Mouse (Mus musculus) liver (tissue): ENCODE measurements at regions not wholly inside any gene's neighbourhood (a gene's known extent, or its start where the extent isn't known, plus 50 kb on each side); places are given as distances from the start of the nearest gene placed in this dataset.
A peak's percentile ranks its signal among the peaks of the same experiment; 100 is the strongest.

Experiments
- DNase-seq: peaks from one replicate; pipeline ENCODE4 v3.0.0-alpha.2; 2020; ENCODE audit warnings: mixed read lengths

DNA sequence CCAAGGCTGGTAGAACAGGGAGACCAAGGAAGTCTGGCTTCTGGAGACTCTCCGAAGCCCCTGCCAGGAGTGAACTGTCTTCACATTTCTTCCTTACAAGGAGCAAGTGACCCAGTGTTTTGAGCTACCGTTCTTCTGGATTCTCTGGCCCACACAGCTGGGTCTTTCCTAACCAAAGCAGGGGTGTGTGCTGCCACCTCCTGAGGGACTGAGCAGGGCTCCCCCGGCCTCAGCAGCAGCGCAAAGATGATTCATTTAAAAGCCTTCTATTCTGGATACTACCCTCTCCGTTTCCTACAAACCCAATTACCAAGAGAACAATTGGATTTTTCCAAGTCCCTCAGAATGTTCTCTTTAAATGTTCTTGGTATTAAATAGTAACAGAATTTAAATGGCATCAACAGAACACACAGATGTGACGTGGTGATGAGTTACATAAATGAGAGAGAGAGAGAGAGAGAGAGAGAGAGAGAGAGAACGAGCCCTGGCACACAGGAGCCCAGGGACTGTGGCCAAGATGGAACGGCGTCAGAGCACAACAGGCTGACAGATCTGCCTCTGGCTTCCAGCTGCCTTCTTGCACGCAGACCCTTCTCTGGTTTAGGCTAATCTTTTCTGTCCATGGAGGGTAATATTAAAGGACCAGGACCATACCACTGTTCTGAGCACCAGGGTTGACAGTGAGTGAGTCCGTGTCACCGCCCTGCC, 191.6 kb downstream of the Agtpbp1 start:
- no peak for DNase-seq

DNA sequence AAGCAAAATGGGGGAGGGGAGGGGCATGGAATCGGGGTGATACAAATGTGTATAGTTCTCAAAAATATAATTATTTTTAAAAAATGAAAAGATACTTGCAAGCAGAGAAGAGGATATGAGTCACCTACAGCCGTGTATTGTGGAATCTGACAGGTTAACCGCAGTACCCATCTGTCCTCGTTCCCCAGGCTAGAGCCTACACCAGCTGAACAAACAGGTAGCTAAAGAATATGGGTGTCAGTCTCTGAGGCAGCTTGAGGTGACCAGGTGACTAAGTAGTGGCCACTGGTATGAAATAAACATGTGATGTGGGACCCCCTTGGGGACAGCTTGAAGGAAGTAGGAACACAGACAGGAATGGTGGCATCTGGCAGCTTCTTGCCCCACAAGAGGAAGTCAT, 192.2 kb downstream of the Agtpbp1 start:
- no peak for DNase-seq

DNA sequence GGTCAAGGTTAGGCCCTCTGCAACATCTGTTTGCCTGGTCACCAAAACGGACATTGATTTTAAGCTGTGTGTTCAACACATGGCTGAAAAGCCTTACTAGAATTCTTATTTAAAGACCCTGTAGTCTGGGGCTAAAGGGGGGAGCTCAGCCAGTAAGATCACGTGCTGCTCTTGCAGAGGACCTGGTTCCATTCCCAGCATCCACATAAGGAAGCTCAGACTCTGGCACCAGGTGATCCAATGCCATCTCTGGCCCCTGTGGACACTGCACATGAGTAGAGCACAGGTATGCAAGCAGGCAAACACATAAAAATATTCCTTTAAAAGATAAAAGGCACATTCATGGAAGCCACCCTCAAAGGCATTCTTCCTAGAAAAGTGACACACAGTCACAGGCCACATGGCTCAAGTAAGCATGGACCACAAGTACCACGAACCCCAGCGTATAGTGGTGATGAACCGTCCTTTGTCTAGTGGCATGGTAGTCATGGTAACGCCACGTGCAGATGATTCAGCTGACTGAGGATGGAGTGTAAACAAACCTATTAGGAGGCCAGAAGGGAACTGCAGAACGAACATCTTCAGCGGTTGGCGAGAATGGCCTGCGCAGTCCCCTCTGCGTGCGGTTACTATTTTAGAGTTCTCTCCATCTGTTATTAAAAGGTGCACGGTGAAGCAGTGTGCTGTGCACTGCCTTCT, 197.3 kb downstream of the Agtpbp1 start:
- DNase-seq: no peak

DNA sequence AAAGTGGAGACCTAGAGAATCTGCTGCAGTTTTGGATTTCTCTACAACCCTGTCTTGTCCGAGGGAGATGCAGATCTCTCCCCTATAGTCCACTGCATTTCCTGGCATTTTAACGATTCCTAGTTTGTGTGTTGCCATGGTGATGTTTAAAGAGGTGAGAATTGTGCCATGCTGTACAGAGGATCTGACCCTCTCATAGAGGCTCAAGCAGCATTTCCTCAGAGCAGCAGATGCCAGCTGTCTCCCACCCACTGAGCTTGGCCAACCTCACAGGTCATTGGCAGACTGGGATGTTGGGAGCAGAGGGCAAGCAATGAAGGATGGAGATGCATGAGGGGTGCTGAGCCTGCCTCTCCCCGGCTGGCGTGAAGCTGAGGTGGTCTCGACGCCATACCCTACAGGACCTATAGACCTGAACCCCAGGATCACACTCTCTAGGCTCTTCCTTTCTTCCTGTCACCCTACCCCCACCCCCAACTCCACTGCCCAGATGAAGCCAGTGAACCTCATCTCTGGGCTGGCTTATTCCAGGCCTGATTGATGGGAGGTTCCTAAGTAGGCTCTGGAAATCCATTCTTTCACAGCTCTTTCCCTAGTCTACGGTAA, 198.0 kb downstream of the Agtpbp1 start:
- DNase-seq: no peak

DNA sequence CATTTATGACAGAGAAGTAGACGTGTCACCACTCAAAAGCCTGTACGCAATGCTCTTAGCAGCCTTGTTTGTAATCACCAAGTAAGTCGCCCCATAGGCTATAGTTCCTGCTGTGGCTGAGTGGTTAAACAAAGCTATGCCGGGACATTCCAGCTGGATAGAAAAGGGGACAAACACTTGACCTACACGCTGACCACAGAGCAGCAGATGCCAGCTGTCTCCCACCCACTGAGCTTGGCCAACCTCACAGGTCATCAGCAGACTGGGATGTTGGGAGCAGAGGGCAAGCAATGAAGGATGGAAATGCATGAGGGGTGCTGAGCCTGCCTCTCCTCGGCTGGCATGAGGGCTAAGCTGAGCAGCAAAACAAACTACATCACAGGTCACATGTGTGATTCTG, 199.2 kb downstream of the Agtpbp1 start:
- no peak for DNase-seq

DNA sequence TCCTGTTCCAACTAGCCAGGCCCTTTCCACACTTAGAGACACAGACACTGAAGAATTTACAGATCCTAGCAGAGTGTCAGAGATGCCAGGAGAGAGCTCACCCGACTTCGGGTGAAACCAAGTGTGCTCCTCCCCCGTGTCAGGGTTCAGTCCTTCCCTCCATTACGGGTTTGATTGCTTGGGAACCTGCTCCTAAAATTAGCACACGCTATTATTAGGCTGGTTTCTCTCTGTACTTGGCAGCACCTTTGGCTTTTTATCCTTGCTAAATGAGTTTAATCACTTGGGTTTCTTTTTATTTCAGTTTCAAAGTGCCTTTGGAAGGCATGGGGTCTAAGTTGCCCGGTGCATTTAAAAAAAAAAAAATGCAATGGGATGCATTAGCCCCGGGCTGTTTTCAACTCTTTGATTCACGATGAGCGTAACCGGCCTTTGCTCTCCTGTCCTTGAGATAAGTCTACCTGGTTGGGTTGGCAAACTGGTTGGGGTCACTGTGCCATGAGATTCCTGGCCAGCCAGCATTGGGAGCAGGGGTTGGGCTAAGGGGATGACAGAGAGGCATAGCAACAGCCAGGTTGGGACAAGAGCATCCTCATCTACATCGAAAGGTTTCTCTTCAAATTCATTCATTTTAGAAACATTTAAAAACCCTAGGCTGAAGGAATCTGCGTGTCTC, 214.7 kb downstream of the Agtpbp1 start:
- DNase-seq: no peak

DNA sequence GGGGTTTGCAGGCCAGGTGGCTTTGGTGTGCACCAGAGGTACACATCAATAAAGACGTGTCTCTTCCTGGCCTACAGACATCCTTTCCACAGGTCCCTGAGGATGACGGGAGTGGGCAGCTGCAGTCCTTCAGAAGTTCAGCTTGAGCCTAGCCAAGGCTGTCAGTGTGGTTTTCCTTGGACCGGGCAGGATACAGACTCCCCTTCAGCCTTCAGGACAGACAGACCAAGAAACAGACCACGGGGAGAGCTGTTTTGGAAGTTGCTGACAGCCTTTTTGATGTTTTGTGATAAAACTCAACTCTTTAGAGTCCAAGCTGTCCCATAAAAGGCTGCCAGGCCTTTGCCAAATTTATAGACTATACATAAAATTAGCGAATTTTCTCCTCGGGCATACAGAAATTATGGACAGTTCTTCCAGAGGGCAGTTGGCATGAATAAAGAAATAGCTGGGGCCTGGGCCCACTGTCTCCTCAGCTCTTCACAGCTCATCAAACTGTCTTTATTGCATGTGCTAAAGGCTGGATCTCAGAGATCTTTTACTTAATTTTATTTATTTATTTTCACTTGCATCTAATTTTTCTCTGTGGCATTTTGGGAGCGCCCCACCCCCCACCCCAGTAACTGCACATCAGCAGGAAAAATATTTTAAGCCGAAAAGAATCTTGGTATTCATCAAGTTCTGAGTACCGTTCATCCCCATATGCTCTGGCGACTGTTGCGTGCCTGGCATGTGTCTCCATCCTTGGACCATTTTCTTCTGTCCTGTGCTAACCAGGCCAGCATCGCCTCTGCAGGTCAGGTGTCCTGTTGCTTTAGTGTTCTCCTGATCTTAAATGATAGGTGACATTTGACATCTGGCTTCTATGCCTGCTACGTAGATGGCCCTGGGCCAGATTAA, 216.2 kb downstream of the Agtpbp1 start:
- no peak for DNase-seq

DNA sequence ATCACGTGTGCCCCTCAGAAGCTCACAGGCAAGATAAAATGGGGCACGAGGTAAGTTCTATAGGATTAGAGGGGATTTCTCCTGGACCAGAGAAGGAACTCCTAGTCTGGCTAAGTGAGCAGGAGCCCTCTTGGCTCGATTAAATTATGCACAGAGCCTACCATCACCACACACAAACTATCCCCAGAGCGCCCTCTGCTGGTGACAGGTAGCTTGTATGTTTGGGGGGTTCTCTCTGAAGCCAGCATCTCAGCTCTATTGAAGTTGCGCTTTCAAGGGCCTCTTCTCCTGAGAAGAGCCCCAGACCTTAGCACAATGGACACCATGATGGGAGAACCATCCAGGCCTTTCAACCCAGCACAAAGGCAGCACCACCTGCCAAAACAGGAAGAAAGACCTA, 219.6 kb downstream of the Agtpbp1 start:
- peak; percentile 68 for DNase-seq

DNA sequence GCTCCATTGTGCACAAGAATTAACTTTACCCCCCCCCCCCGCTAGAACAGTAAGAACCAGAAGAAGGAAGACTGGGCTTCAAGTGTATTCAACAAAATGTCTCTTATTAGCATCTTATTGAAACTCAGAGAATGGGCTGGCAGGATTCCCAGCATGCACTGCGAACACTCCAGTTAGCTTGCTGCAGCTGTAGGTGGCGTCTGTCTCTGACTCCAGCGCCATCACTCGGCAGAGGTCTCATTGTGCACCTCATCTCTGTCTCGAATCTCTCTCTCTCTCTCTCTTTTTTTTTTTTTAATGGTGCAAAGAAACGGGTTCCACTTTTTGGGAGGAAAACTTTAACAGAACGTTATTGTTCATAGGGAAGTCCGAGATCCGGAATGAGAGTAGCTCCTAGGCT, 221.6 kb downstream of the Agtpbp1 start:
- DNase-seq: no peak

DNA sequence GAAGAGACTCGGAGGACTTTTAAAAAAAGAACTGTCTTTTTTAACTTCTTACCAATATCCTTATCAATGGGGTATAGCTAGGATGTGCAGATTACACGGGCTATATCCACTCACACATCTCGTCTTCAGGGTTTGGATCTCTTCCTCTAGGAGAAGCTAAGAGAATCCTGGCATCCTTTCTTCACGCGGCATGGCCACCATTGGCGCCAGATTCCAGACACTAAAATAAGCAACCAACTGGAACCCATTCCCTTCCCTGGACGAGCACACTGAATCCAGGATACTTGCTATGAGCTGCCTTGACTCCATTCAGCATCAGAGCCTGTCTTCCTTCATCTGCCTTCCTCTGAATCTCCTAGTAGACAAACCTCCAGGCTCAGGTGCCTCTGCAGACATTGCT, 223.7 kb downstream of the Agtpbp1 start:
- DNase-seq: no peak

DNA sequence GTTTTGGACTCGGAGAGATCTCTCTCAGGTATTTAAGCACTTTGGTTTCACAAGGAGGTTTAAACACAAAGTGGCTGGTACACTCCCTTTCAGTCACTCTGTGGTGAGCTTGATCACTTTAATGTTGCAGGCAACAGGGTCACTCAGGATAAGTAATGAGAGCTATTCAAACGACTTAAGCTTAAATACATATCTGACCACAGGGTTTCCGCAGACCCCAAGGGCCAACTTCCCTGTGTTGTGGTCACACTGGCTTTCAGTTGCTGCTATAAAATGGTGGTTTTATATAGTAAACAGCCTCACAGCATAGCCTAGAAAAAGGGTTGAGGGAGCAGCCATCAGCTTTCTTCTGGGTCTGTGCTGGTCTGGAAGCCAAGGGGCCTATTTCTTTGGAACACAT, 225.0 kb downstream of the Agtpbp1 start:
- DNase-seq: no peak

DNA sequence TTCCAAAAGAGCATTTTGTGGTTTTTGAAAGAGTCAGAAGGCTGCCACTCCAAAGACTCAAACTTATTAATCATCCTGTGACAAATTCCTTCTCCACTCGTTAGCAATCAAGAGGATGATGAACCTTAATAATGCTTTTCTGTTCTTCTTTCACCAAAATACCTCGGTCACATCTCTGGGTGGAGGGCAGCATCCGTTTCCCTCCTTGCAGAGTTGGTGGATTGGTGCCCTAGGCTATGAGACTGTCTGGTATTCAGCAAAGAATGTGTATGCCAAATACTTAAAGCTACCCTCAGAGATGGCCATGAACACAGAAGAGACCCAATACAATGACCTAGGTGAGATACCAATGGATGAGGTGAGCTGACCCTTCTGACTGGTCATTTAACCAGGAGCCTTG, 226.6 kb downstream of the Agtpbp1 start:
- no peak for DNase-seq

DNA sequence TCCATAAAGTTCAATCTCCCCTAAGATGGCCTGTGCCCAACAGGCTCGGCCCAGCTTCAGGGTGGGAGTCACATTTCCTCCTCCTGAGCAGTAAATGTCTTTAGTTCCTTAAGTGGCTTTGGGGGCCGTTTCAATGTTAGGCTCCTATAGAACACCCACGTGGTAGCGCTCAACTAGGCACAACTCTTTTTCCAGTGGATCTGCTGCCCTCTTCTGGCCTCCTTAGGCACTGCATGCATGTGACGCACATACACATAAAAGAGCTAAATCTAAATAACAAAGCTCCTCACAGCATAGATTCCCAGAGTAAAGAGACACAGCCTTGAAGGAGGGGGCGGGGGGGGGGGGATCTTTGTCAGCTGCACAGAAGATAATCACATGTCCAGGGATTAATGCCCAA, 233.6 kb downstream of the Agtpbp1 start:
- no peak for DNase-seq

DNA sequence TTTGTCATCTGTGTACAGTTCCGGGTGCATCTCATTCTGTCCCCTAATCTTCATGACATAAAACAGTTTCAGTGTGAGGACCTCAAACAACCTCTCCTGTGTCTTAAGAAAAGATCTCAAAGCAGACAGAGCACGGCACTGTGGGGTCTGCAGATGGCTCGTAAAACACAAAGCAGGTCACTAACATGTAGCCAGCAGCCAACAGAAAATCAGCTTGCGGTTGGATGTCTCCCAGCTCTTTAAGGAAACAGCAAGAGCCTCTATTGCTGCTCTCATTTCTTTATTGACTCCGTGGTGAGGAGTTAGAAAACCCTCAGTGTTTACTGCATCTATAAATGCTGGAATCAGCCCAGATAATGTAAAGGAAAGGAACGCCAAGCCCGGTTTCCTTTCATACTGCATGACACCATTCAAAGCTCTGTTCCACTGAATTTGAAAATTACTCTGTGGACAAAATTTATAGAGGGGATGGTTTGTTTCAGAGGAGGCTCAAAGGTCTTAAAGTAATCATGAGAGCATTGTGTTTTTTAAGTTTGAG, 234.3 kb downstream of the Agtpbp1 start:
- DNase-seq: no peak

DNA sequence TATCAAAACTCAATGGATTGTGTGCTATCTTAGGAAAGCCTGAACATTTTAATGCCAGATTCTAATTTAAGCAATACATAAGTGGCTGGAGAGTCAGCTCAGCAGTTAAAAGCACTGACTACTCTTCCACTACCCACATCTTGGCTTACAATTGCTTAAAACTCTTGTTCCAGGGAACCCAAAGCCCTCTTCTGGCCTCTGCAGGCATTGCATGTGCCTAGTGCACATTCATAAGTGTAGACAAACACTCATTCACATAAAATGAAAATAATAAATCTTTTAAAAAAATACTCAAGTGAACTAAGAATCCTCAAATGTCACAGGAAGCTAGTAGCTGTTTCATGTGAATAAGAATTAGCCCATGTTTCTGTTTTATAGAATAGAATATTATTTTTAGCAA, 236.5 kb downstream of the Agtpbp1 start:
- DNase-seq: no peak

DNA sequence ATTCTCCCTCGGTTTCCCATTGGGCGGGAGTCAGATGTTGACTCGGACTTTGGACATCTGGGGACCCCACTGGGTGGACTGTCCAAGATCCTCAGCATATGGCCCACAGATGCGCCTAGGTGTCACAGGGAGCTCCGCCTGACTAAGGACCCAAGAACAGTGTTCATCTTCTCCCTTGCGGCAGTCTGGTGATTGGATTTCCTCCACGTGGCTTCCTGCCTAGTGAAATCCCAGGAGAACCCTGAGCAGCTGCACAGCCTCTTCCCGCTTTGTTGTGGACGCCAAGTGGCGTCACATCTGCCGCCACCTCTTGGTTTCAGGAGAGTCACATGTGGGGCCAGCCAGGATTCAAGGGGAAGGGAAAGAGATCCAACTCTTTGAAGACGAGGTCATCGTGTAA, 243.2 kb downstream of the Agtpbp1 start:
- no peak for DNase-seq

DNA sequence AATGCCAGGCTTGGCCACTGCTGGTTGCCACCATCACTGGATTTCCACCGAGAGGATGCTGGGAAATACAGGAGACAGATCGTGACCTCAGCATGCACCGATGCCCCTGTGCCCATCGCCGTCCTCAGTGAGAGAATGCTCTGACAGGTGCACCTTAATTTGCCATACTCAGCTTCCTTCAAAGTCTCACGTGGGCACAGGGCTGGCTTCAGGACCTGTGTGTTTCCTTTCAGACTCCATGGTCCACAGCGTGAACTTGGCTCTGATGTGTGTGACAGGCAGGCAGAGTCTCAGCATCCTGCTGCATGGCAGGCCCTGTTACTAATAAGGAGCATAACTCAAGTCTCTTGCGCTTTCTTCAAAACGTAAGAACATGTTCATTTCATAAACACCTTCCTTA, 246.6 kb downstream of the Agtpbp1 start:
- no peak for DNase-seq

DNA sequence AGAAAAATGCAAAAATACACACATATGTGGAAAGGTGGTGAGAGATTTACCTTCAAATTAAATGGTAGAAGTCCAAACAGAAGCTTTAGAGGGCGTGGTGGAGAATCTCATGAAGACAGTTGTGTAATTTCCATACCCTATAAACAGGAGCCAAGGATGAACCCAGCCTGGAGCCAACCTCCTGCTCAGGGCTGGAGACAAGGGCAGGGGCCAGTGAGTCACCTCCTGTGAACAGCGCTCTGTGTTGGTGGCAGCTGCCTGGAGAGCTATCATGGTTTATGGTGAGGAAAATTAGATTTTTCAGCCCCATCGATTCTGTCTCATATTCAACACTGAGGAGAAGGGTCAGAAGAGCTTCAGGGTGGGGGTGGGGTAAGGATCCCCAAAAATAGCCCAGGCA, 261.1 kb downstream of the Agtpbp1 start:
- no peak for DNase-seq

DNA sequence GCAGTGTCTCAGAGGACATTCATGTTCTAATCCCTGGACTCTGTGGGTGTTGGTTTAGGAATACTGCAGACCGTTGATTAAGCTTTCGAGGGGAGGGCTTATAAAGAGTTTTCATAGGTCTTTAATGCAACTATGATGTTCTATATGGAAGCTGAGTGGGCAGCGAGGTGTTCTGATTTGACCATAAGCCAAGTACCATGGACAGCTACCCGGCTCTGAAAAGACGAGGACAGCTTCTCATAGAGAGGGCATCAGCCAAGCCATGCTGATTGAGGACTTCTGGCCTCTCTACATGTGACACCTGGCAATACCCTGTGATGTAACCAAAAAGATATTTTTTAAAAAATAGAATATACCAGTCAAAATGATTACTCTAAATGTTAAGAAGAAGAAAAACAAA, 261.6 kb downstream of the Agtpbp1 start:
- peak; percentile 8 for DNase-seq

DNA sequence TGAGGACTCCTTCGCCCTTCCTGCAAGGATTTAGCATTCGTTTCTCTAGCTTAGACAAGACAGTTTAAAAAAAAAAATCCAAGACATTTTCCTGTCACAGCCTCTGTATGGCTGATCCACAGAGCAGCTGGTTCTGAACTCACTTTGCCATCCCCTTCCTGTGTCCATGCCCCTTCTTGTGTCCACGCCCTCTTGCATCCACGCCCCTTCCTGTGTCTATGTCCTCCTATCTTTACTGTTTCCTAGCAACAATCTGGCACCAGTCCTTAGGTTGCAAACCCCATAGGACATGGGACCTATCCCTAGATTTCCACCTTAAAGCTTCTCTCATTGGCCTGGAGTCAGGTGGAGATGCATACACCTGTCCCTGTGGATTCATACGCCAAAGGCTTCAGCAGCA, 264.8 kb downstream of the Agtpbp1 start:
- no peak for DNase-seq

DNA sequence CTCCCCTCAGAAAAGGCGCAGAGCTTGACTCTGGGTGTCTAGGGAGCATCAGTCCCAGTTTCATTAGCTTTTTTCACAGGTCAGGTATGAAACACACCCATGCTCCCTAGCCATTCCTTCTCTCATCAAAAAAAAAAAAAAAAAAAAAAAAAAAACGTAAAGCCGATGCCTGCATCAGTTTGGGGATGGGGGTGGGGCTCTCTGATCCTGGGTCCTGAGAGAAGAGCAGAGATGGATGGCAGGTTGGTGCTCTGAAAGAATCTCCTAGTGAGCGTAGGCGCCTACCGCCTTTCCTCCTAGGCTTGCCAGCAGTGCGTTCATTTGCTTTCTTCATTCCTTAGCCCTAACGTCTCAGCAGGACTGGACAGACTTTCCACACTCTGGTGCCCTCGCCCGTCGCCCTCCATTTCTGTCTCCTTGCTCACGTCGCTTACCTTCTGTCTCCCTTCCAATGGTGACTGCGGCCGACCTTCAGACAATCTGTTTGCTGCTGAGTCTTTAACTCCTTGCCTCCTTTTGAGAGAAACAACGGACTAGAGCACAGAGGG, 267.5 kb downstream of the Agtpbp1 start:
- no peak for DNase-seq

DNA sequence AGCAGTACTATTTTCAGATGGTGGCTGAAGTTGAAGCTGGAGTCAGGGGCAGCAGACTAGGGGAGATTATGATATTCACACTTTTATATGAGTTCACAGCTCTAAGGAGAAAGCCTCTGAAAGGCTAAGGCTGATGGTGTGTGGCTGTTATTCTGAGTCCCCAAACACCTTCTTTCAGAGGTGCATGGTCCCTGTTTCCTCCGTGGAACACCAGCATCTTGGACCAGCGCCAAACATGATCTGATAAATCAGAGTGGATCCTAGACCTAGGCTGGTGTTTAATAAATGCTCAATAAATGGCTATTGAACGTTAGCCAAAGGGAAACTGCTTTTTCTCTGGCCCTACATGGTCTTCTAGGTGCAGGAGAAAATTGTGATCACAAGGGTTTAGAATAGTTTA, 269.2 kb downstream of the Agtpbp1 start:
- DNase-seq: no peak
